Mouse (Mus musculus): ENCODE results near the gene Ank3.
"Not testable (repeated sequence)": the region's sequence is repeated elsewhere in the genome, so short reads cannot be mapped to it uniquely, and the experiment has no call there.

Gene Ank3

DNA sequence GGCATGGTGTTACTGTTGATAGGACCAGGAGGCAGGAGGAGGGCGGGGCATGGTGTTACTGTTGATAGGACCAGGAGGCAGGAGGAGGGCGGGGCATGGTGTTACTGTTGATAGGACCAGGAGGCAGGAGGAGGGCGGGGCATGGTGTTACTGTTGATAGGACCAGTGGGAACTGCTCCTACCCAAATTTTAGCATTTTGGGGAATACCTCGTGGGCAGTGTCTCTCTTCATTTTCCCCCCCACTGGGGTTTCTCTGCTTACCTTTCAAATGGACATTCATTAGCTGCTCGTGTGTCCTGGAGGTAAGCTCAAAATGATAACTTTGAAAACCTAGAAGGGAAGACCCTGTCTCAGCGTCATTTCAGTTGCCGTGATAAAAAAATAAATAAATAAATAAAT is 512.2 kb downstream of the Ank3 start:
- not testable (repeated sequence) for DNase-seq

DNA sequence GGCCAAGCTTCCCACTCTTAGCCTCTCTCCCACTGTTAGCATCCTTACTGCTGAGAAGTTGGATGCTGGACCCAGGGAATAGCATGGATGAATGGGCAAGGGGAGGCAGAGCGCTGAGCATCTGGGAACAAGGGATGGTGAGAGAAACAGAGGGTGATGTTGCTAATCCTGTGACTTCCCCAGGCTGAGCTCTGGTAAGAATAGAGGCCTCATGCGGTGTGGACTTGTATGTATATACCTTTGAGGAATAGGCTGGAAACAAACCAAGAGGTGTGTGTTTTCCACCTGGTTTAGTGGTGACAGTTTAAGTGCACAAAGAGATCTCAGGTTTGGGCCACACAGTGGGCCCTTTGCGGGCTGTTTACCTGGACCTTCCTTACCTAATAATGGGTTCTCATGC is 517.0 kb downstream of the Ank3 start:
- DNase-seq = no peak

DNA sequence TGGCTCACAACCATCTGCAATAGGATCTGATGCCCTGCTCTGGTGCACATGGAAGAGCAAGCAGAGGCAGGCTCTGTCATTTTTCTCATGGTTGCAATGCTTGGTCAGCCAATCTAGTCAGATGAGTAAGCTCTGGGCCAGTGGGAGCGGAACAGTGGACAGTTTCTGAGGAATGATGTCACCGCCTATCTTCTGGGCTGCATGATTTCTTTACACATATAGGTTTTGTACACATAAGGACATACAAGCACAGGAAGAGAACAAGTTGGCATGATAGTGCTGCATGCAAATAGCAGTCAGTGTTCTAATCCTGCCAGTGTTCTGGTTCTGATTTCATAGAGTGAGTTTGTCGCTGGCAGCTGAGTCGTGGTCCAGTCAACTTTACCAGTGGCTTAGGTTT is 517.6 kb downstream of the Ank3 start:
- no peak for DNase-seq

DNA sequence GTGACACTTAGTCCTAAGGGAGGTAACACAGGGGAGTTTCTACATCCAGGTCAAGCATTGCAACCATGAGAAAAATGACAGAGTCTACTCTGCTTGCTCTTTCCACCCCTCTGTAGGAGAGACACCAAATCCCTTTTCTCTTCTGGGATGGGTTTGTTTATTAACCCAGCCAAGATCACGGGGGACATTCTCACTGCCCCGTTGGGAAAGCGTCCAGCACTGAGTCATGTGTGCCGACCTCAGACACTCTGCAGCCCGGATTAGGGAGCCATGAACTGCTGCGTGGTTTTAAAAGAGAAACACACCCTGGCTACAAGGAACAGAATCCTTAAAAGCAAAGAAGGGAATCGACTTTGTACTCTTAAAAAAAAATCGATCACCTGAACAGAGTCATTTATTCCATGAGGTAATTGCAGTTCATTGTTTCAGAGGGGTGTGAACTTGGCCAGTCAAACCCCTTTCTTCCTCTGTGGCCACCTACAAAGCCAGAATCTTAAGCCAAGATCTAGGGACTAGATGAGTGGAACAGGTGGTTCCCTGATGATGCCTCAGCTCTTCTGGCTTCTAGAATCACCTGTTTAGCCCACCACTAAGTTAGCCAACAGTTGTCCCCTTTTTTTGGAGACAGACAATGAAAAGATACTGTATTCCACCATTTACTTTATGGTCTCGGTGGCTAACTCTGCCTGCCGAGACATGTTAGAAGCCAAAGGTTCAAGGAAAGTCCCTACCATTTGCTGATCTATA is 518.3 kb downstream of the Ank3 start:
- DNase-seq = peak; percentile 85

DNA sequence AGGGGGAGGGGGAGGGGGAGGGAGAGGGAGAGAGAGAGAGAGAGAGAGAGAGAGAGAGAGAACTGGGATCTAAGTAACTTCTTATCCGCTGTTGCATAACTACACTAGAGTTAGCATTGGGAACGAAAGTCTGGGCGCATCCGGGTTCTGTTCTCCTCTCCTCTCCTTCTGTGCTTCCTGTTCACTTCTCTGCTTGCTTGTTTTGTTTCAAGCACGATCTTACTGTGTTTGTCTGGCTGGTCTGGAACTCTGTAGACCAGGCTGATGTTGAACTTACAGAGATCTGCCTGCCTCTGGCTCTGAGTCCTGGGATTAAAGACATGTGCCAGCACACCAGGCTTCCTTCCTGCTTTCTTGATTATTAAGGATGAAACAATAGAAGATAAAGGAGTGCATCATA is 519.1 kb downstream of the Ank3 start:
- no peak for DNase-seq

DNA sequence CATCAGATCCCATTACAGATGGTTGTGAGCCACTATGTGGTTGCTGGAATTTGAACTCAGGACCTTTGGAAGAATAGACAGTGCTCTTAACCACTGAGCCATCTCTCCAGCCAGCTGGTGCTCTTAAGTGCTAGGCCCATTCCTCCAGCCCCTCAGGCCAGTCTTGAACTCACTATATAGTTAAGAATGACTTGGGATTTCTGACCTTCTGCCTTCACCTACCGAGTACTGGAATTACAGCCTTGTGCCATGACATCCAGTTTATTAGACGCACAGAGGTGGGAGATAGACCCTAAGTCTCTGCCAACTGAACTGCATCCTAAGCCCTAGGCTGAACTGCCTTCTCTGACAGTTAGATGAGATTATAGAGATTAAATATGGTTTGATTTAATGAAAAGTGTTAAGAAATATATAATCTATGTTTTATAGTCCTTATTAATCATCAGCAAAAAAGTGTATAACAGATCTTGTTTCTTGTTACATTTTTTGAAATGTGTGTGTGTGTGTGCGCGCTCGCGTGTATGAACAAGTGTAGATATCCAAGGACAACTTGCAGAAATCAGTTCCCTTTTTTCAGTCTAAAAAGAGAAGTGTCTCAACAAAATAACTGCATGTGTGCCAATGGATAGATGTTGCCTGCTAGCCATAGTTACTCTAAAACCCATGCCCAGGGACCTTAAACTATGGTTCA is 520.0 kb downstream of the Ank3 start:
- no peak for DNase-seq

DNA sequence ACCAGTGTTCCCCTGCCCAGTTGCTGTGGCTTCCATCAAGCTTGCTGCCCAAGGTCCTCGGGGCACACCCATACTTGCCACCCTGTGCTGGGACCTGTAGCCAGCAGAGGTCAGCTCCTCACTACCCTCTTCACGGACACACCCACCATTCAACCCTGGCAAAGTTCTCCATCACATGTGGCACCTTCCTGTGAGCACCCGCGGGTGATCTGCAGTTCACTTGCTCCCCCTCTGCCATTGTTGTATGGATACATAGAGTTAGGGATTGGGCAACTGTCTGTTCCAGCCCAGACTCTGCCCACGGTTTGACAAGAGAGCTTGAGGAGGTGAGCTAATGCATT is 520.5 kb downstream of the Ank3 start:
- DNase-seq = no peak

DNA sequence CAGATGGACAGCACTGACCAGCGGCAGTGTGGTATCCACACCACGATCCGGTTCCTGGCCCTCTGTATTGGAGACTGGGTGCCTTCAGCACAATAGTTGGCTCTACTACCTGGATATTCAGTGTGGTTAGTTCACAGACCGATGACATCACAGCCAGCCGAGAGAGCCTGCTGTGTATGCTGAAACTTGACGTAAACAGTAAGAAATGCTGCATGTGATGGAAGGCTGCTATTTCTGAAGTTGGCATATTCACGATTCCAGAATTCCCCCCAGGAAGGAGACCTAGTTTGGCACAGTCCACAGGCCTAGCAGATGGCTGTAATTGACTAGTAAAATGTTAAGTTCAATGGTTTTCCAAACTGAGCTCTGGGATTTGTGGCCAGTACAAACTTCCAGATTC is 521.2 kb downstream of the Ank3 start:
- DNase-seq = no peak

DNA sequence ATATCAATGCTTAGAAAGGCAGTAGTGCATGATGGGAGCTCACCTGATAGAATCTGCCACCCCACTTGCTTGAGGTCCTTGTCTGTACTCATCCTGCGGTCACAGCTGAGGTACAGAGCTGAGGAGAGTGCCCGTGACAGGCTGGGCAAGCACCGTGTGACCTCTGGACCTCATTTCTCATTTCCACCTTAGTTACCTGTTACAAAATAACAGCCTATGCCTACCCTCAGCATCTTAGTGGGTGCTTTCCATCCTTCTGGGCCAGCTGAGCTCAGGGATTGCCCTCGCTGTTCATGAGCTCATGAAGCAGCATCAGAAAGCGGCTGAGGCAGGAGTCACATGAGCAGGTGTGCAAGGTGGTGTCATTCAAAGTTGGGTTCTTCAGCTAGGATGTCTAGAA is 523.5 kb downstream of the Ank3 start:
- no peak for DNase-seq

DNA sequence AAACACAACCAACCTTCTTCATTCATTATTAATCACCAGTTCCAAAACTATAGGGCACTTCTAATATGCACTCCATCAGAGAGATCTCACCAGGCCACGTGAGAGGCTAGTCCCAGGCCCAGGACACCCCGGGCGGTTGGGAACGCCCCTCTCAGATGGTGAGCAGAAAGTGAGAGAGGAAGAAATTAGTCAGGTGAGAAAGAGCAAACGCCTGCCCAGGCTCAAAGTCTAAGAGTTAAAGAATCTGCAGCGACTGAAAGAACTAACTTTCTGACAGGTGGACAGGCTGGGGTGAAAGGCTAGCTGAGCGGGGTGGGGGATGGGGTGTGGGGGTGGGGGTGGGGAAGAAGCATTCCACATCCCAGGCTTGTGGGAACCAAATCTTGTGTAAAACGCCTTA is 525.2 kb downstream of the Ank3 start:
- DNase-seq = peak; percentile 82

DNA sequence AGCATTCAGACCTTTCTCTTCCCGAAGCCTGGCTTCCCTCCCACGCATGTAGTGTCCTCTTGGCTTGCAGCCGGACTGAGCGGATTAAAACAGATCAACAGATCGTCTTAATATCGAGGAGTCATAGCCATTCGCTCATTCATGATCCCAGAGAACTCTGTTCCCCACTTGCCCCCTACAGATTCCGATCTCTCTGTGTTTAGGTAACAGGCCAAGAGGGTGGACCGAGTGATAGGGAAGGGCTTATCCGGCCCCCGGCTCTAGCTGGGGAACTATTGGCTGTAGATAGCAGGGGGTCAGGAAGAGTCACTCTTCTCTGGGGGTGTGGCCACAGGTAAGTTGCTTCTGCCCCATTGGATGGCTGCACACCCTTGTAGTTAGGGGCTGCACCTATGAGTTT is 525.7 kb downstream of the Ank3 start:
- DNase-seq = peak; percentile 57

DNA sequence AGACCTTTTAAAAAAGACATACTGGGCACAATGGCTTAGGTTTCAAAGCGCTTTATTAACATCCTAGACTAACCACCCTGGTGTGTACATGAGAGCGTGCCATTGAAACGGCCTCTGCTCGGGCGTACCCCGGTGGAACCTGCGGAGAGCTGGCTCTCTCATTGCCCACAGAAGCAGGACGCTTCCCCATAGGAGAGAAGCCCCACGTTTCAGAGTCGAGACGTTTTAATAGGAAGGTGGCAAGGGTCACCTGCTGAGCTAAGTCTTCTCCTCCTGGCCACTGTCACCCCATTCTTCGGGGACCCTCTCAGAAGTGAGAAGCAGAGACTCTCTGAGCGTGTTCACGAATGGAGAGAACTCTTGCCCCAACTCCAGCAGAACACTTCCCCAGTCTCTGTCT is 526.3 kb downstream of the Ank3 start:
- DNase-seq = peak; percentile 37

DNA sequence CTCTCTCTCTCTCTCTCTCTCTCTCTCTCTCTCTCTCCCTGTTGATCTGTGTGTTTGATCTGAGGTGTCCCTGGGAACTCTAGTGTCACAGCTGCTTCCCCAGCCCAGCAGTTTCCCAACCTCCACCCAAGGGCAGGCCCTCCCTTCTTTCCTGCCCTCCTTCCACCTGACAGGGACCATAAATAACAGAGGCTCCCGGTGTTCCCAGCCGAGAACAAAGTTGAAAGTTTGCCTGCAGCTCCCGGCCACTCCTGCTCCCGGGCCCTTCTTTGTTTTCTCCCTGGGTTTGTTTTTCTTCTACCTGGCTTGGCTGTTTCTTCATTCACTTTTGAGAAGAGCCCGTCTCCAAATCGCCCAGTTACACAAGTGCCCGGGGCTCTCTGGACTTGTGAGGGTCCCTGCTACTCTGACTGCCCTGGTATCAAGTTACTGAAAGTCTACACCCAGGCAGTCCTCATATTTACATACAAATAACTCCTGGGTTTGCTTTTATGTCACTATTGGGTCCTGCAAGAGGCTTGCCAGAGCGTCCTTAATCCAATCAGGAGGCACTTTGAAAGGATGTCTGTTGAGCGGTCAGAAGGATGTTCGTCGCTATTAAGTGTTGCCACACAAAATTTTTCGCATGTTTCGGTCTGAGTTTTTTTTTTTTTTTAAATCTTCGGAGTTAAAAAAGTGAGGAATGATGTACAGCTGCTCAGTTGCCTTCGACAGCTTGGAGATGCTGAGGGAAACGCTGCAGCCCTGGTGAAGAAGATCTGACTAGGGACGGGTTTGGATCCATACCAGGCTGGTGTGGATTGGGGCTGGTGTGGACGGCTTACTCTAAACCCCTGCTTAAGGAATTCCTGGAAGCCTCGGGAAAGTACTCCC is 526.9 kb downstream of the Ank3 start:
- DNase-seq = peak; percentile 78

DNA sequence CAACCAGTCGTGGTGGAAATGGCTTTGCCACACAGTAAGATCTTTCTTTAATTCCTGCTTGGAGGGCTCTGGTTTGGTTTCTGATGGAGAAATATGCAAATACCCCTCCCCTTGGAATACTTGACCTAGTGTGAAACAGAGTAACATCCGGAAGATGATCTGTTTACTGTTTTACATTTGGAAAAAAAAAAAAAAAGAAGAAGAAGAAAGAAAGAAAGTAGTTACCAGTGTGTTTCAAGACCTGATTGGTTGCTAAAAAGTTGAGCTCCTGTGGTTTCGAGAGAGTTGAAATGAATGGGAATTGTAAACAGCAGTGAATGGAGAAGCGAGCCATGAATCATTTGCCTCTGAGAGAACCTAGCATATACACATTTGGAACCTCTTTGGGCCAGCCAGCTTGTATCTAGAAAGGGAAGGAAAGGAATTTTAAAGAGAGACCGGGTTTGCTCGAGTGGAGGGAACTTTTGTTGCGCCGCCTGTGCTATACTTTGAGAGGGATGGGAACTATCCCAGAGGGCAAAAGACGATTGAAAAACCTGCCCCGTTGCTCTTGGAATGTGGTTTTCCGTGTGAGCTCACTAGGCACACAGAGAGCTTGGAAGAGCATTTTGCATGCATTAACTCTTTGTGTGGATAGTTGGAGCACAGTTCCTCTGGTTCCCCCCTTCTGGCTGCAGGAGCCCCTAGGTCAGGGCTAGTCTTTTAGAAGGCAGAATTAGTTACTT is 527.7 kb downstream of the Ank3 start:
- no peak for DNase-seq

DNA sequence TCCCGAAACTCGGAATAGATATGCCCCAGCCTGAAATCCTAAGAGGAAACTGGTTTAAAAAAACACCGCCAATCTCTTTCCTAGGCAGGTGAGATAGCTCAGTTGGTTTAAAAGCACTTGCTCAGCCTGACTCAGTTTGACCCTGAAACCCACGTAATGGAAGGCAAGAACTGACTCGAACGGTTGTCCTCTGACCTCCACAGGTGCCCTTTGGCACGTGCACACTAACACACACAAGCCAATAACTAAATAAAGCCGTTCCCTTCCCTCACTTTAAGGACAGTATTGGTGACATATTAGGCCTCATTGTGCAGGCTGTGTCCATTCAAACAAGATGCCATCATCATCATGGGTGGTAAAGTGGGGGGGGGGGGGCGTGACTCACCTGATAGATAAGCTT is 528.4 kb downstream of the Ank3 start:
- no peak for DNase-seq

DNA sequence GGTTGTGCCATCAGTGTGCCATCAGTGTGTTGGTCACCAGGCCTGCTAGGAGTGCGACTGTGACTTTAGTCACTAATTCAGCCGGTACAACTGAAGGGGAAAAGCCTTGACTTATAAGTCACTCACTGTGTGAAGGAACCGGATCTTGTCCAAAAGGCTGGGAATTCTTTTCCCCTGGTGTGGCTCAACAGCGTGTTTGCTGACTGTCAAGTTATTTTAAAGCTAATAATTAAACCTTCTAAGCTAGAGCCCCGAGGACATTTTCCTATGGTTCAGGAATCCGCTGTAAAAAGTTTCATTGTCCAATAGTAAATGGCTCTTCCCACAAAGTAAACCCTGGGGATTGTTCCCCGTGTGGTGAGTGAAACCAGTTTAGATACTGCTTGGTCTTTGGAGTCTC is 529.8 kb downstream of the Ank3 start:
- peak; percentile 73 for DNase-seq

DNA sequence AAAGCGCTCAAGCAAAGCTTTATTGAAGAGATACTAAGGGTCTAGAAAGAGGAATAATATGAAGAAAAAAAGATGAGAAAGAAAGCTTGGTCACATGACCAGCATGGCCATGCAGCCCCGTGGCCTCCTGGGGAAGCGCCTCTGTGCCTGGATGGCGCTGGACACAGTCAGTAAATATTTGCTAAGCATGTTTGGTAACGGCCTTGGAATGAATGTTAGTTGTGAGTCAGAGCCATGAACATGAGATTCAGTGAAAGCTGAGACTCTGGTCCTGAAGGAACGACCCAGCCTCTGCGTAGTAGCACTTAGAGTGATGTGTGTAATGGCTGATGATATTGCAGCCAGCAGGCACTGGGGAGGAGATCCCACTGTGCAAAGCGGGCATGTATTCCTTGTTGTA is 531.9 kb downstream of the Ank3 start:
- DNase-seq = no peak

DNA sequence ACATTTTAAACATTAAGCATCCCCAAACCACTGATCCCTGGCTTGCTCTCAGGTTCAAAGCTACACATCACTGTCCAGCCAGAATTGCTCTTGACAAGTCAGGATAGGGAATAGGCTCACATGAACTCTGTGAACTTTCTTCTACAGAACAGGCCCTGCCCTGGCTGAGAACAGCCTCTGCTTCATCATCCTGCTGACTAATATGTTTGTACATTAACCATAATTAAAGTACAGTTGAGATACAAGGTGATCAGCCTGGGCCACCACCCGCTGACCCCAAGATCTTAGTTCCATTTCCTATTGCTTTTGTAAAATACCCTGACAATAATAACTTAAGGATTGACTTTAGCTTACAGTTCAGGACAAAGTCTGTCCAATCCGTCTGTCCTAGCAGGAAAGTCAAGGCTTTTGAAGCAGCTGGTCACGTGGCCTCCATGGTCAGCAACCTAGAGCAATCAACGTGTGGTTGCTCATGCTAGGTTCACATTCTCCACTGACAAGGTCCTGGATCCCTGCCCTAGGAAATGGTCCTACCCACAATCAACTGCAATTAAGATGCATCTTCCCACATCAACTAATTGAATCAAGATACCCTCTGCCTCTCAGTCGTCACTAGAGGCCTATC is 538.0 kb downstream of the Ank3 start:
- peak; percentile 54 for DNase-seq

DNA sequence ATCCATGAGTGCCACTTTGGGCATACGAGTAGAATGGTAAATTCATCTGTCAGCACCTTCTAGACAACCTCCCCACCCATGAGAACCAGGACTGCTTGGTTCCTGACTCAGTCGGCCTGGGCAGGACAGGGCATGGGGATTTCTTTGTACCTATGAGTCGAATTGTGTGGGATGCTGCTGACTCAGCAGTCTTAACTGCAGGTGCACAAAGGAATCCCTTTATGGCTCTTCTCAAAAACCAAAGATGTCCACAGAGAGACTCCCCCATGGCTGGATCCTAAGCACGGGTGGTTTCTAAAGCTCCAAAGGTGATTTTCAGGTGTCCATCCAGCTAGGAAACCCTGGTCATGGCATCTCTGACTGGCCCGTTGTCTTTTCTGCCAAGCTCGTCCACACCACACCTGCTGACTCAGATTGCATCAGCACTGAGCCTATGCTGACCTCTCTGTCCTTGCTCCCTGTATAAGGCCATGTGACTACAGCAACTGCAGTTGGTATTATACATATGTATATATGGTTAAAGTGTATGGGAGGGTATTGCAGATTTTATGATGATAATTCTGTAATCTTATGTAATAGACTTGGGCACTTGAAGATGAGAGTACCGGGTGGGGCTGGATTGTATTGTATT is 538.8 kb downstream of the Ank3 start:
- DNase-seq = no peak

DNA sequence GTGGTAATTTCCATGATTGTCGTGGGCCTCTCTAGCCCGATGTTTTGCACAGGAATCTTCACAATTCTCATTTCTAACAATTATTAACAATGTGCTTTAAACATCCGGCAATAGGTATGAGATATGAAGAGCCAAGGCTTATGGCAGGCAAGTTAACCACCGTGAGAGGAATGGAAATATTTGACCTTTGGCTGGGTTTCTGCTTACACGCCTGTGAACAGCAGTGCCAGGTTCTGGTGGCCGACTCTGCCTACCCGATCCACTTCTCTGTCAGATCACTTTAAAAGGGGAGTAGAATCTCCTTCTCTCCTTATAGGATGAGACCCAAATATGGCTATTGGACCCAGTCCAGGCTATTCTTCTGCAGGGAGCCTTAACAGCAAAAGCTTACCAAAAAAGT is 540.6 kb downstream of the Ank3 start:
- DNase-seq = peak; percentile 35

DNA sequence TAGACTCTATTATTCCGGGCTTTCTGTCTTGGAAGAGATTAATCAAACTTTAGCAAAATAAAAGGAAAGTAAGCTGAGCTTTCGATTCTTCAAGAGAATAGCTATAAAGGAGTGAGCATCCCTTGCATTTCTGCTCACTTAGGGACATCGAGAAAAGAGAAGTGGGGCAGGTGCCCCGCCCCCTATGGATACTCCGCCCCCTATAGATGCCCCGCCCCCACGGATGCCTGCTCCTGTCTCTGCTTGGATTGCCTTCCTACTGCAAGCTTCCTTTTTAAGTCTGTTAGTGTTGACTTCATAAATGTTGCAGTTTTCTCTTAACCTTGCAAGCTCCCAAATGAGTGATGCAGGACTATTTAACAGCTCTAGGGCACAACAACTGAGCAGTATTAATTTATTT is 541.4 kb downstream of the Ank3 start:
- DNase-seq = no peak

DNA sequence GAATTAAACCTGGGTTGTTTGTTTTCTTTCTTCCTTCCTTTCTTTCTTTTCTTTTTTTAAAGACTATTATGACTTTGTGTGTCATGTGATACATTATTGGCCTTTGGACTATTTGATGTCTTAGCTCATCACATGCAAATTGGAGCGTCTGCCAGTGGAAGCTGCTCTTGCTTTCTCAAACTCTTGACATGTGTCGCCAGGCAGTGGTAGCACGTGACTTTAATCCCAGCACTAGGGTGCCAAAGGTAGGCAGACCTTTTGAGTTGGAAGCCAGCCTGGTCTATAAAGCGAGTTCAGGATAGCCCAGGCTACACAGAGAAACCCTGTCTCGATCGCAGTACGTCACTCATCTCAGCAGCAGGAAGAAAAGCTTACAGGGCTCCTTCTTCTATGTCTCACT is 542.4 kb downstream of the Ank3 start:
- DNase-seq = no peak
